Comparison of ENCODE assay signal across 1 mouse cellular context in genomic region chr15:64021885-64022836, GRCm38 (mm10).
TF ChIP-seq lines count a peak whose summit lies in the region.

No protein-coding gene starts in this region.

TF ChIP-seq in CH12.LX, 34 proteins besides CTCF, POLR2A, EP300 and RAD21 (continued from another document):
- TF ChIP-seq CHD1 (IDR thresholded peaks at IDR 0.05; ENCODE audit: low read depth, low read length) (no peak; the same call in 1 of the 2 replicates), JUND (conservative IDR thresholded peaks at IDR 0.05; ENCODE audit: low read depth, low read length) (peak; percentile 83), CHD2 (IDR thresholded peaks at IDR 0.05; ENCODE audit: low read length) (0 out of 2 replicates have a peak, but pooled peaks have one; percentile 31), ZMIZ1 (IDR thresholded peaks at IDR 0.05; ENCODE audit: low read depth, low read length) (no peak), USF1 (IDR thresholded peaks at IDR 0.05; ENCODE audit: low read depth, low read length) (no peak), PAX5 (IDR thresholded peaks at IDR 0.05; ENCODE audit: low read length) (no peak), ZNF384 (IDR thresholded peaks at IDR 0.05; ENCODE audit: low read depth, low read length) (no peak), JUN (IDR thresholded peaks at IDR 0.05; ENCODE audit: insufficient read depth, low read depth, low read length) (peak; percentile 71), TBP (conservative IDR thresholded peaks at IDR 0.05; ENCODE audit: low read depth, low read length) (peak; percentile 33; the same call in 1 of the 2 replicates), ZKSCAN1 (IDR thresholded peaks at IDR 0.05; ENCODE audit: borderline replicate concordance, low read depth, low read length) (no peak), MAZ (IDR thresholded peaks at IDR 0.05; ENCODE audit: low read depth, low read length) (peak; percentile 16; the same call in 1 of the 2 replicates), SIN3A (IDR thresholded peaks at IDR 0.05; ENCODE audit: low read length) (peak; percentile 85), BHLHE40 (IDR thresholded peaks at IDR 0.05; ENCODE audit: low read depth, low read length) (peak; percentile 87), ZC3H11A (IDR thresholded peaks at IDR 0.05; ENCODE audit: low read depth, low read length) (no peak), GABPA (IDR thresholded peaks at IDR 0.05; ENCODE audit: insufficient replicate concordance, low read depth, low read length) (no peak), HCFC1 (IDR thresholded peaks at IDR 0.05; ENCODE audit: low read depth, low read length) (no peak; the same call in 1 of the 2 replicates)
